In genomic region chr9:115806018-115806702, GRCm38 (mm10) we compare ENCODE assay signal across 24 mouse cellular contexts.
DNase-seq lines count a peak whose midpoint lies in the region; ATAC-seq lines count a peak whose summit lies in the region.
"Had no signal": no experiment of that assay in that cellular context is flagged by ENCODE, and none has a peak within 500 bp of the region (broad histone marks: within the 10 kb centered on the region; RNA-seq: fewer than 3 reads in every experiment).

No protein-coding gene starts in this region.

- H3K4me3 ChIP-seq in kidney, embryonic 14.5 days (ENCODE audit: low read length): no peak overlapping the region
- H3K4me3 ChIP-seq in neural tube, embryonic 11.5 days (ENCODE audit: low read depth, low read length): no peak overlapping the region
- no peak overlapping the region for H3K4me3 ChIP-seq in limb, embryonic 10.5 days
- H3K4me3 ChIP-seq: gastrocnemius, adult 2 months; heart, embryonic 10.5 days; hindbrain, embryonic 12.5 days; limb, embryonic 15.5 days; liver, embryonic 15.5 days; midbrain, embryonic 13.5 days had no signal

- H3K4me2 ChIP-seq in kidney, embryonic 14.5 days (replicated peaks; ENCODE audit: low read depth, low read length): no peak overlapping the region
- no peak overlapping the region for H3K4me2 ChIP-seq in neural tube, embryonic 11.5 days (ENCODE audit: low read depth)
- H3K4me2 ChIP-seq: hindbrain, embryonic 12.5 days; limb, embryonic 15.5 days; liver, embryonic 15.5 days; midbrain, embryonic 13.5 days had no signal

- H3K27ac ChIP-seq in kidney, embryonic 14.5 days (ENCODE audit: low read depth, low read length): no peak overlapping the region
- no peak overlapping the region for H3K27ac ChIP-seq in neural tube, embryonic 11.5 days (ENCODE audit: low read depth, low read length)
- H3K27ac ChIP-seq in limb, embryonic 10.5 days: peak overlapping the region; percentile 30; the same call in 1 of the 2 replicates
- H3K27ac ChIP-seq: gastrocnemius, adult 2 months; heart, embryonic 10.5 days; hindbrain, embryonic 12.5 days; limb, embryonic 15.5 days; liver, embryonic 15.5 days; midbrain, embryonic 13.5 days; stomach, postnatal 0 days had no signal

- ATAC-seq in kidney, embryonic 14.5 days (ENCODE audit: low FRiP score, low TSS enrichment): peak; percentile 91
- no peak for ATAC-seq in neural tube, embryonic 11.5 days (ENCODE audit: insufficient read depth, low FRiP score, low TSS enrichment)
- ATAC-seq: forebrain, embryonic 14.5 days; intestine, postnatal 0 days; midbrain, embryonic 13.5 days had no signal

- no peak for DNase-seq in kidney, postnatal 25 days
- DNase-seq in neural tube, embryonic 11.5 days (ENCODE audit: low spot score): peak; percentile 10
- no peak for DNase-seq in neural tube, embryonic 10.5 days (ENCODE audit: extremely low spot score, low spot score)
- DNase-seq in limb, embryonic 10.5 days (ENCODE audit: low spot score): no peak
- no peak for DNase-seq in urinary bladder, postnatal 4 days (ENCODE audit: low spot score in 2 of 2)
- no peak for DNase-seq in spleen, postnatal 14 days (ENCODE audit: low spot score in 2 of 2)
- no peak for DNase-seq in cerebellum, postnatal 14 days
- DNase-seq: adrenal gland, postnatal 36 days; cerebellum, adult 9-10 months; gastrocnemius, adult 2 months; kidney, postnatal 4 days; layer of hippocampus, adult 9-11 months; lung, postnatal 4 days; thymus, adult 2 months; thymus, postnatal 4 days had no signal

- no peak overlapping the region for H3K9ac ChIP-seq in kidney, embryonic 14.5 days (ENCODE audit: low read depth, low read length)
- H3K9ac ChIP-seq in neural tube, embryonic 11.5 days (ENCODE audit: low read length): no peak overlapping the region
- H3K9ac ChIP-seq: hindbrain, embryonic 12.5 days; limb, embryonic 15.5 days; liver, embryonic 15.5 days; midbrain, embryonic 13.5 days had no signal

- H3K27me3 ChIP-seq in kidney, embryonic 14.5 days (ENCODE audit: control insufficient read depth, insufficient read depth, low read length): no peaks in the 10 kb centered on the region
- no peaks in the 10 kb centered on the region for H3K27me3 ChIP-seq in neural tube, embryonic 11.5 days (ENCODE audit: control insufficient read depth, insufficient read depth, low read length)
- H3K27me3 ChIP-seq in limb, embryonic 10.5 days (ENCODE audit: low read depth, poor library complexity, severe bottlenecking): no peaks in the 10 kb centered on the region
- H3K27me3 ChIP-seq: hindbrain, embryonic 12.5 days; limb, embryonic 15.5 days; liver, embryonic 15.5 days; midbrain, embryonic 13.5 days had no signal

- WGBS in kidney, embryonic 14.5 days: 12% methylated on average over 10 of the region's 10 CpGs
- WGBS in neural tube, embryonic 11.5 days: 18% methylated on average over 10 of the region's 10 CpGs
- WGBS in limb, embryonic 10.5 days: 22% methylated on average over 10 of the region's 10 CpGs

- H3K9me3 ChIP-seq in kidney, embryonic 14.5 days (ENCODE audit: control insufficient read depth, low read length): no peaks in the 10 kb centered on the region
- no peaks in the 10 kb centered on the region for H3K9me3 ChIP-seq in neural tube, embryonic 11.5 days (ENCODE audit: control insufficient read depth, low read length)
- H3K9me3 ChIP-seq in limb, embryonic 10.5 days (replicated peaks): no peaks in the 10 kb centered on the region
- H3K9me3 ChIP-seq: heart, embryonic 10.5 days; hindbrain, embryonic 12.5 days; limb, embryonic 15.5 days; liver, embryonic 15.5 days; midbrain, embryonic 13.5 days had no signal

- peaks cover 7% of the 10 kb centered on the region for H3K4me1 ChIP-seq in kidney, embryonic 14.5 days (ENCODE audit: control insufficient read depth, insufficient read depth, low read length)
- H3K4me1 ChIP-seq in neural tube, embryonic 11.5 days (ENCODE audit: control insufficient read depth, insufficient read depth, low read length): peaks cover 5% of the 10 kb centered on the region; the same call in 1 of the 2 replicates
- H3K4me1 ChIP-seq in limb, embryonic 10.5 days: peaks cover 9% of the 10 kb centered on the region
- H3K4me1 ChIP-seq: heart, embryonic 10.5 days; limb, embryonic 15.5 days; liver, embryonic 15.5 days had no signal

- no peaks in the 10 kb centered on the region for H3K36me3 ChIP-seq in kidney, embryonic 14.5 days (ENCODE audit: control insufficient read depth, insufficient read depth, low read length)
- no peaks in the 10 kb centered on the region for H3K36me3 ChIP-seq in neural tube, embryonic 11.5 days (ENCODE audit: control insufficient read depth, insufficient read depth, low read length)
- no peaks in the 10 kb centered on the region for H3K36me3 ChIP-seq in limb, embryonic 10.5 days
- H3K36me3 ChIP-seq: heart, embryonic 10.5 days; hindbrain, embryonic 12.5 days; limb, embryonic 15.5 days; liver, embryonic 15.5 days; midbrain, embryonic 13.5 days had no signal
